Comparison of ENCODE assay signal across 16 mouse cellular contexts in the genomic region with DNA sequence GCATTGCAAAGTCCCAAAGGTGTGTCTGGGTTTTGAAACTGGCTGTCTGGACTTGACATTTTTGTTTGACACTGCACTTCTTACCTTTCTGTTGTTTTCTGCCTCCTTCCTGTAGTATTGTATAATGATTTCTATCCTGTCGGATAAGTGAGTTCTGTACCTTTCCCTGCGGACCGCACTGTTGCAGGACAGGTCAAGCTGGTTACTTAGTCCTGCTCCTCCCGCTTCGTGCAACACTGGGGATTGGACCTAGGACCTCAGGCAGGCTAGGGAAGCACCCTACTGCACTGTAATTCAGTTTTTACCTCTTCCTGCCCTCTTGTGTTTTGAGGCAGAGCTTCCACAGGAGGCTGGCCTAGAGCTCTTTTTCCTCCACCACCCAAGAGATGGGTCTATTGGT. TPM values are rescaled to one million over a fixed set of nuclear protein-coding genes. Genes with fewer than 3 reads are reported as not detected.
DNase-seq lines count a peak whose midpoint lies in the region; ATAC-seq and TF ChIP-seq lines count a peak whose summit lies in the region.
"Had no signal": no experiment of that assay in that cellular context is flagged by ENCODE, and none has a peak within 500 bp of the region (broad histone marks: within the 10 kb centered on the region; RNA-seq: fewer than 3 reads in every experiment).

No protein-coding gene starts in this region.

- no peak for ATAC-seq in kidney, postnatal 0 days (replicated peaks; ENCODE audit: low FRiP score, low read depth)

- H3K27ac ChIP-seq in kidney, adult 2 months (ENCODE audit: insufficient read depth, low read depth, low read length): peak overlapping the region; percentile 42
- H3K27ac ChIP-seq in kidney, postnatal 0 days: 0 out of 2 replicates have a peak overlapping the region, but pooled peaks have one; percentile 47
- no peak overlapping the region for H3K27ac ChIP-seq in forebrain, embryonic 10.5 days
- H3K27ac ChIP-seq: heart, embryonic 13.5 days; hindbrain, embryonic 13.5 days; left cerebral cortex, adult 2 months; limb, embryonic 10.5 days; liver, embryonic 14.5 days had no signal

- H3K4me2 ChIP-seq in kidney, postnatal 0 days (ENCODE audit: low read length): no peak overlapping the region
- H3K4me2 ChIP-seq: heart, embryonic 13.5 days; hindbrain, embryonic 13.5 days had no signal

- H3K4me1 ChIP-seq in kidney, adult 2 months (ENCODE audit: control insufficient read depth, insufficient read depth, low read length): peaks cover 45% of the 10 kb centered on the region
- peaks cover 29% of the 10 kb centered on the region for H3K4me1 ChIP-seq in kidney, postnatal 0 days (replicated peaks; ENCODE audit: insufficient read depth, low read length)
- peaks cover 26% of the 10 kb centered on the region for H3K4me1 ChIP-seq in forebrain, embryonic 10.5 days

- H3K9ac ChIP-seq in kidney, postnatal 0 days (ENCODE audit: low read depth, low read length): no peak overlapping the region
- H3K9ac ChIP-seq: heart, embryonic 13.5 days; hindbrain, embryonic 13.5 days; liver, embryonic 14.5 days had no signal

- no peak for TF ChIP-seq CTCF in kidney, adult 2 months (conservative IDR thresholded peaks at IDR 0.05; ENCODE audit: insufficient read depth, insufficient read length, low read depth, low read length)
- no peak for TF ChIP-seq CTCF in kidney, postnatal 0 days (IDR thresholded peaks at IDR 0.05; ENCODE audit: low read depth)

- 34% methylated on average over 5 of the region's 5 CpGs for WGBS in kidney, adult 2 months
- WGBS in kidney, postnatal 0 days: 60% methylated on average over 5 of the region's 5 CpGs
- WGBS in forebrain, embryonic 10.5 days: 83% methylated on average over 5 of the region's 5 CpGs

- no peaks in the 10 kb centered on the region for H3K27me3 ChIP-seq in kidney, adult 2 months (replicated peaks; ENCODE audit: control insufficient read depth, insufficient read depth, low read length)
- no peaks in the 10 kb centered on the region for H3K27me3 ChIP-seq in kidney, postnatal 0 days (ENCODE audit: insufficient read depth, low read length)
- no peaks in the 10 kb centered on the region for H3K27me3 ChIP-seq in forebrain, embryonic 10.5 days (ENCODE audit: poor library complexity, severe bottlenecking)
- H3K27me3 ChIP-seq: CH12.LX; heart, embryonic 13.5 days; hindbrain, embryonic 13.5 days had no signal

- DNase-seq in kidney, adult 2 months: peak; percentile 60
- no peak for DNase-seq in kidney, adult 18-20 months
- DNase-seq in urinary bladder, postnatal 14 days (ENCODE audit: low spot score): peak; percentile 56
- no peak for DNase-seq in urinary bladder, adult 2 months (ENCODE audit: low spot score)
- DNase-seq in kidney, postnatal 0 days (ENCODE audit: low spot score): no peak
- DNase-seq in forebrain, embryonic 10.5 days (ENCODE audit: extremely low spot score, low spot score): no peak
- DNase-seq in MN1 (ENCODE audit: low spot score): no peak
- DNase-seq: cerebellum, adult 18-20 months; cerebellum, postnatal 25 days; lung, postnatal 10 days had no signal

- no peaks in the 10 kb centered on the region for H3K36me3 ChIP-seq in kidney, adult 2 months (ENCODE audit: control insufficient read depth, insufficient read depth, low read length)
- no peaks in the 10 kb centered on the region for H3K36me3 ChIP-seq in kidney, postnatal 0 days (ENCODE audit: insufficient read depth, low read length)
- H3K36me3 ChIP-seq in forebrain, embryonic 10.5 days (replicated peaks): peaks cover 14% of the 10 kb centered on the region
- H3K36me3 ChIP-seq: heart, embryonic 13.5 days; hindbrain, embryonic 13.5 days had no signal

- no peaks in the 10 kb centered on the region for H3K9me3 ChIP-seq in kidney, postnatal 0 days (replicated peaks; ENCODE audit: low read length)
- H3K9me3 ChIP-seq in forebrain, embryonic 10.5 days: no peaks in the 10 kb centered on the region
- H3K9me3 ChIP-seq: heart, embryonic 13.5 days; hindbrain, embryonic 13.5 days; limb, embryonic 10.5 days had no signal

- no peak overlapping the region for H3K4me3 ChIP-seq in kidney, adult 2 months (ENCODE audit: insufficient read depth, low read depth, low read length)
- no peak overlapping the region for H3K4me3 ChIP-seq in kidney, postnatal 0 days (replicated peaks; ENCODE audit: low read depth, low read length)
- no peak overlapping the region for H3K4me3 ChIP-seq in forebrain, embryonic 10.5 days
- H3K4me3 ChIP-seq: heart, embryonic 13.5 days; hindbrain, embryonic 13.5 days; left cerebral cortex, adult 2 months; limb, embryonic 10.5 days had no signal

- TF ChIP-seq POLR2A in kidney, adult 2 months (IDR thresholded peaks at IDR 0.05; ENCODE audit: low read depth, low read length): no peak

RNA-seq across cellular contexts. Expression of gene Zzz3, which starts 5.2 kb away (rescaled TPM):
- polyA plus RNA-seq in kidney, adult 2 months (2012; rRNA removed): 19.1 and 19.5 TPM in 2 replicates
- polyA plus RNA-seq in urinary bladder, adult 2 months (2012; rRNA removed): 25.4 and 26.2 TPM in 2 replicates
- 44.4 and 46.3 TPM in 2 replicates for polyA plus RNA-seq in kidney, postnatal 0 days (2015; fragmentation: Nextera tagmentation; extraction: Ambion mirVana)
- polyA plus RNA-seq in forebrain, embryonic 10.5 days (2016; fragmentation: Nextera tagmentation; extraction: Ambion mirVana): 56.4 and 60.7 TPM in 2 replicates

RNA-seq across cellular contexts. Expression of gene Usp33, which starts 54.2 kb away (rescaled TPM):
- polyA plus RNA-seq in kidney, adult 2 months (2012; rRNA removed): 21.0 and 23.7 TPM in 2 replicates
- polyA plus RNA-seq in urinary bladder, adult 2 months (2012; rRNA removed): 32.8 and 39.3 TPM in 2 replicates
- polyA plus RNA-seq in kidney, postnatal 0 days (2015; fragmentation: Nextera tagmentation; extraction: Ambion mirVana): 30.5 and 30.7 TPM in 2 replicates
- polyA plus RNA-seq in forebrain, embryonic 10.5 days (2016; fragmentation: Nextera tagmentation; extraction: Ambion mirVana): 47.4 and 47.8 TPM in 2 replicates

Comparison
In these comparisons a context has a peak if more than half of its experiments do, and no peak if none do; other contexts are left out.
1. DNase-seq: peak in kidney, adult 2 months (single experiment) and urinary bladder, postnatal 14 days (single experiment); none in kidney, adult 18-20 months (single experiment), urinary bladder, adult 2 months (single experiment), kidney, postnatal 0 days (single experiment), forebrain, embryonic 10.5 days (single experiment) and MN1 (single experiment).